23 mouse cellular contexts compared by ENCODE assay signal in genomic region chr14:9285606-9286002, GRCm38 (mm10).
A peak's percentile ranks its signal among the peaks of the same experiment; 100 is the strongest.
DNase-seq lines count a peak whose midpoint lies in the region; ATAC-seq and TF ChIP-seq lines count a peak whose summit lies in the region.
"Had no signal": no experiment of that assay in that cellular context is flagged by ENCODE, and none has a peak within 500 bp of the region (broad histone marks: within the 10 kb centered on the region; RNA-seq: fewer than 3 reads in every experiment).

No protein-coding gene starts in this region.

- no peak overlapping the region for H3K4me2 ChIP-seq in forebrain, embryonic 12.5 days
- H3K4me2 ChIP-seq in forebrain, embryonic 16.5 days (ENCODE audit: low read length): no peak overlapping the region
- H3K4me2 ChIP-seq in hindbrain, postnatal 0 days (ENCODE audit: low read depth, low read length): no peak overlapping the region
- H3K4me2 ChIP-seq in hindbrain, embryonic 11.5 days (replicated peaks; ENCODE audit: low read depth, low read length): no peak overlapping the region
- no peak overlapping the region for H3K4me2 ChIP-seq in limb, embryonic 11.5 days (ENCODE audit: low read depth, severe bottlenecking)
- H3K4me2 ChIP-seq in midbrain, embryonic 13.5 days (replicated peaks): no peak overlapping the region
- H3K4me2 ChIP-seq in midbrain, embryonic 14.5 days (ENCODE audit: low read length): no peak overlapping the region
- H3K4me2 ChIP-seq: embryonic facial prominence, embryonic 15.5 days; forebrain, embryonic 15.5 days; heart, embryonic 15.5 days; hindbrain, embryonic 15.5 days had no signal

- no peak for DNase-seq in hindbrain, postnatal 0 days (ENCODE audit: low spot score)
- no peak for DNase-seq in hindbrain, embryonic 11.5 days (ENCODE audit: low spot score)
- DNase-seq in limb, embryonic 11.5 days (ENCODE audit: low spot score): no peak
- DNase-seq in limb, embryonic 10.5 days (ENCODE audit: low spot score): no peak
- DNase-seq in midbrain, embryonic 14.5 days: no peak
- DNase-seq: adrenal gland, postnatal 10 days; B cell, adult 2 months; cerebellum, adult 11 months; cerebellum, adult 8-10 months; embryo, embryonic 11 days; heart, adult 18-20 months had no signal

- no peak overlapping the region for H3K9ac ChIP-seq in forebrain, embryonic 12.5 days
- no peak overlapping the region for H3K9ac ChIP-seq in forebrain, embryonic 16.5 days (replicated peaks; ENCODE audit: low read depth, low read length)
- no peak overlapping the region for H3K9ac ChIP-seq in hindbrain, postnatal 0 days (replicated peaks; ENCODE audit: low read length)
- no peak overlapping the region for H3K9ac ChIP-seq in hindbrain, embryonic 11.5 days (ENCODE audit: low read depth, low read length)
- H3K9ac ChIP-seq in limb, embryonic 11.5 days (ENCODE audit: low read length): no peak overlapping the region
- no peak overlapping the region for H3K9ac ChIP-seq in midbrain, embryonic 13.5 days (replicated peaks)
- no peak overlapping the region for H3K9ac ChIP-seq in midbrain, embryonic 14.5 days (replicated peaks; ENCODE audit: low read length)
- H3K9ac ChIP-seq: embryonic facial prominence, embryonic 15.5 days; forebrain, embryonic 15.5 days; heart, embryonic 15.5 days; hindbrain, embryonic 15.5 days had no signal

- H3K4me1 ChIP-seq in forebrain, embryonic 12.5 days: no peaks in the 10 kb centered on the region; the same call in 1 of the 2 replicates
- no peaks in the 10 kb centered on the region for H3K4me1 ChIP-seq in forebrain, embryonic 16.5 days (replicated peaks; ENCODE audit: control insufficient read depth, insufficient read depth, low read length)
- H3K4me1 ChIP-seq in hindbrain, postnatal 0 days (ENCODE audit: insufficient read depth, low read length): no peaks in the 10 kb centered on the region
- H3K4me1 ChIP-seq in hindbrain, embryonic 11.5 days (replicated peaks; ENCODE audit: control insufficient read depth, insufficient read depth, low read length): no peaks in the 10 kb centered on the region
- H3K4me1 ChIP-seq in limb, embryonic 11.5 days (ENCODE audit: control insufficient read depth, insufficient read depth, low read length): no peaks in the 10 kb centered on the region
- no peaks in the 10 kb centered on the region for H3K4me1 ChIP-seq in limb, embryonic 10.5 days
- no peaks in the 10 kb centered on the region for H3K4me1 ChIP-seq in midbrain, embryonic 13.5 days (replicated peaks)
- H3K4me1 ChIP-seq in midbrain, embryonic 14.5 days (ENCODE audit: control insufficient read depth, insufficient read depth, low read length): no peaks in the 10 kb centered on the region
- H3K4me1 ChIP-seq: embryonic facial prominence, embryonic 15.5 days; forebrain, embryonic 15.5 days; heart, embryonic 10.5 days; heart, embryonic 15.5 days; hindbrain, embryonic 15.5 days had no signal

- peaks cover 4% of the 10 kb centered on the region; the same call in 1 of the 2 replicates for H3K27me3 ChIP-seq in forebrain, embryonic 12.5 days
- no peaks in the 10 kb centered on the region for H3K27me3 ChIP-seq in forebrain, embryonic 16.5 days (replicated peaks; ENCODE audit: control insufficient read depth, insufficient read depth, low read length)
- H3K27me3 ChIP-seq in hindbrain, postnatal 0 days (ENCODE audit: insufficient read depth, low read length): no peaks in the 10 kb centered on the region
- no peaks in the 10 kb centered on the region for H3K27me3 ChIP-seq in hindbrain, embryonic 11.5 days (ENCODE audit: control insufficient read depth, insufficient read depth, low read length)
- H3K27me3 ChIP-seq in limb, embryonic 11.5 days (ENCODE audit: control insufficient read depth, insufficient read depth, low read length): no peaks in the 10 kb centered on the region
- H3K27me3 ChIP-seq in limb, embryonic 10.5 days (ENCODE audit: low read depth, poor library complexity, severe bottlenecking): no peaks in the 10 kb centered on the region
- no peaks in the 10 kb centered on the region for H3K27me3 ChIP-seq in midbrain, embryonic 13.5 days
- no peaks in the 10 kb centered on the region for H3K27me3 ChIP-seq in midbrain, embryonic 14.5 days (ENCODE audit: control insufficient read depth, insufficient read depth, low read length)
- H3K27me3 ChIP-seq: embryonic facial prominence, embryonic 15.5 days; forebrain, embryonic 15.5 days; heart, embryonic 15.5 days; hindbrain, embryonic 15.5 days had no signal

- H3K27ac ChIP-seq in forebrain, embryonic 12.5 days: no peak overlapping the region
- no peak overlapping the region for H3K27ac ChIP-seq in forebrain, embryonic 16.5 days (ENCODE audit: low read length)
- no peak overlapping the region for H3K27ac ChIP-seq in hindbrain, postnatal 0 days
- no peak overlapping the region for H3K27ac ChIP-seq in hindbrain, embryonic 11.5 days (ENCODE audit: low read depth, low read length)
- H3K27ac ChIP-seq in limb, embryonic 11.5 days (replicated peaks; ENCODE audit: low read depth, low read length): no peak overlapping the region
- no peak overlapping the region for H3K27ac ChIP-seq in limb, embryonic 10.5 days
- H3K27ac ChIP-seq in midbrain, embryonic 13.5 days: no peak overlapping the region
- no peak overlapping the region for H3K27ac ChIP-seq in midbrain, embryonic 14.5 days (replicated peaks; ENCODE audit: low read depth, low read length)
- H3K27ac ChIP-seq: embryonic facial prominence, embryonic 15.5 days; forebrain, embryonic 10.5 days; forebrain, embryonic 15.5 days; heart, embryonic 10.5 days; heart, embryonic 15.5 days; hindbrain, embryonic 15.5 days had no signal

- H3K9me3 ChIP-seq in forebrain, embryonic 12.5 days: no peaks in the 10 kb centered on the region
- no peaks in the 10 kb centered on the region for H3K9me3 ChIP-seq in forebrain, embryonic 16.5 days (ENCODE audit: control insufficient read depth, low read length)
- no peaks in the 10 kb centered on the region for H3K9me3 ChIP-seq in hindbrain, postnatal 0 days (ENCODE audit: low read length)
- no peaks in the 10 kb centered on the region for H3K9me3 ChIP-seq in hindbrain, embryonic 11.5 days (ENCODE audit: control insufficient read depth, low read length)
- no peaks in the 10 kb centered on the region for H3K9me3 ChIP-seq in limb, embryonic 11.5 days (ENCODE audit: control insufficient read depth, low read length)
- no peaks in the 10 kb centered on the region for H3K9me3 ChIP-seq in limb, embryonic 10.5 days (replicated peaks)
- H3K9me3 ChIP-seq in midbrain, embryonic 13.5 days: no peaks in the 10 kb centered on the region
- H3K9me3 ChIP-seq in midbrain, embryonic 14.5 days (ENCODE audit: control insufficient read depth, low read length): no peaks in the 10 kb centered on the region
- H3K9me3 ChIP-seq: embryonic facial prominence, embryonic 15.5 days; forebrain, embryonic 10.5 days; forebrain, embryonic 15.5 days; G1E; heart, embryonic 10.5 days; heart, embryonic 15.5 days; hindbrain, embryonic 15.5 days had no signal

- ATAC-seq in forebrain, embryonic 12.5 days (ENCODE audit: low FRiP score): peak; percentile 14; the same call in 1 of the 2 replicates
- ATAC-seq in forebrain, embryonic 16.5 days: no peak
- peak; percentile 18; the same call in 1 of the 2 replicates for ATAC-seq in hindbrain, postnatal 0 days
- no peak for ATAC-seq in hindbrain, embryonic 11.5 days (ENCODE audit: low FRiP score)
- ATAC-seq in limb, embryonic 11.5 days (ENCODE audit: insufficient number of reproducible peaks, low FRiP score, low TSS enrichment, low read depth): peak; percentile 47; the same call in 1 of the 2 replicates
- peak; percentile 27; the same call in 1 of the 2 replicates for ATAC-seq in midbrain, embryonic 13.5 days
- ATAC-seq in midbrain, embryonic 14.5 days (ENCODE audit: low FRiP score, low TSS enrichment): no peak
- ATAC-seq: CD4-positive, CD25-positive, alpha-beta regulatory T cell, adult 4 months; forebrain, embryonic 15.5 days had no signal

- no peaks in the 10 kb centered on the region for H3K36me3 ChIP-seq in forebrain, embryonic 12.5 days (replicated peaks)
- no peaks in the 10 kb centered on the region for H3K36me3 ChIP-seq in forebrain, embryonic 16.5 days (ENCODE audit: control insufficient read depth, insufficient read depth)
- no peaks in the 10 kb centered on the region for H3K36me3 ChIP-seq in hindbrain, postnatal 0 days (ENCODE audit: insufficient read depth, low read length)
- no peaks in the 10 kb centered on the region for H3K36me3 ChIP-seq in hindbrain, embryonic 11.5 days (ENCODE audit: control insufficient read depth, insufficient read depth, low read length)
- no peaks in the 10 kb centered on the region for H3K36me3 ChIP-seq in limb, embryonic 11.5 days (ENCODE audit: control insufficient read depth, insufficient read depth, low read length)
- no peaks in the 10 kb centered on the region for H3K36me3 ChIP-seq in limb, embryonic 10.5 days
- no peaks in the 10 kb centered on the region for H3K36me3 ChIP-seq in midbrain, embryonic 13.5 days
- H3K36me3 ChIP-seq in midbrain, embryonic 14.5 days (ENCODE audit: control insufficient read depth, insufficient read depth, low read length): no peaks in the 10 kb centered on the region
- H3K36me3 ChIP-seq: embryonic facial prominence, embryonic 15.5 days; forebrain, embryonic 10.5 days; forebrain, embryonic 15.5 days; G1E; heart, embryonic 10.5 days; heart, embryonic 15.5 days; hindbrain, embryonic 15.5 days had no signal

- no peak overlapping the region for H3K4me3 ChIP-seq in forebrain, embryonic 12.5 days (replicated peaks)
- H3K4me3 ChIP-seq in forebrain, embryonic 16.5 days (replicated peaks; ENCODE audit: low read length): no peak overlapping the region
- H3K4me3 ChIP-seq in hindbrain, postnatal 0 days (ENCODE audit: low read length): no peak overlapping the region
- H3K4me3 ChIP-seq in hindbrain, embryonic 11.5 days (ENCODE audit: low read depth, low read length): no peak overlapping the region
- no peak overlapping the region for H3K4me3 ChIP-seq in limb, embryonic 11.5 days (ENCODE audit: low read depth, low read length)
- H3K4me3 ChIP-seq in limb, embryonic 10.5 days: no peak overlapping the region
- no peak overlapping the region for H3K4me3 ChIP-seq in midbrain, embryonic 13.5 days (replicated peaks)
- no peak overlapping the region for H3K4me3 ChIP-seq in midbrain, embryonic 14.5 days (replicated peaks; ENCODE audit: low read depth, low read length)
- H3K4me3 ChIP-seq: embryonic facial prominence, embryonic 15.5 days; erythroblast, embryonic 14.5 days; forebrain, embryonic 10.5 days; forebrain, embryonic 15.5 days; heart, embryonic 10.5 days; heart, embryonic 15.5 days; hindbrain, embryonic 15.5 days had no signal

- WGBS in forebrain, embryonic 12.5 days: 95% methylated on average over 7 of the region's 7 CpGs
- WGBS in forebrain, embryonic 16.5 days: 89% methylated on average over 7 of the region's 7 CpGs
- WGBS in hindbrain, postnatal 0 days: 93% methylated on average over 7 of the region's 7 CpGs
- WGBS in hindbrain, embryonic 11.5 days: 91% methylated on average over 7 of the region's 7 CpGs
- 93% methylated on average over 7 of the region's 7 CpGs for WGBS in limb, embryonic 11.5 days
- 90% methylated on average over 7 of the region's 7 CpGs for WGBS in limb, embryonic 10.5 days
- 96% methylated on average over 7 of the region's 7 CpGs for WGBS in midbrain, embryonic 13.5 days
- 94% methylated on average over 7 of the region's 7 CpGs for WGBS in midbrain, embryonic 14.5 days

- no peak for TF ChIP-seq CTCF in hindbrain, postnatal 0 days (IDR thresholded peaks at IDR 0.05; ENCODE audit: low read depth)

Comparison
In these comparisons a context has a peak if more than half of its experiments do, and no peak if none do; other contexts are left out.
1. ATAC-seq: peak in forebrain, embryonic 12.5 days (single experiment), hindbrain, postnatal 0 days (single experiment), limb, embryonic 11.5 days (single experiment) and midbrain, embryonic 13.5 days (single experiment); none in forebrain, embryonic 16.5 days (single experiment), hindbrain, embryonic 11.5 days (single experiment) and midbrain, embryonic 14.5 days (single experiment).